Mouse (Mus musculus): Measurements from ENCODE around the gene Atf4. TPM values are rescaled to one million over a fixed set of nuclear protein-coding genes. Genes with fewer than 3 reads are reported as not detected.
A peak's percentile ranks its signal among the peaks of the same experiment; 100 is the strongest.

The Atf4 gene
- total RNA-seq, 2 experiments from 2014 or later, result 83.7 to 91.1 TPM

GRCm38 (mm10) chr15:80235535-80235934 is 19.4 kb upstream of the Atf4 start, which contains the start of gene AC140267.1:
TSS of gene AC140267.1 (plus strand) at chr15:80235835.
- intact Hi-C loops (cut with DNase I), result loop anchor here (2.0 kb wide), 1 partner anchor 19 kb away; the partner anchor contains the start of gene Atf4
- no peak for DNase-seq

GRCm38 (mm10) chr15:80248135-80248534 is 6.8 kb upstream of the Atf4 start:
- intact Hi-C loops (cut with DNase I), result no loop called here
- no peak for DNase-seq

- DNase-seq, result no peak
Observed at GRCm38 (mm10) chr15:80248596-80248995, 6.4 kb upstream of the Atf4 start.

GRCm38 (mm10) chr15:80249672-80250071 is 5.3 kb upstream of the Atf4 start:
- DNase-seq, result no peak
- intact Hi-C loops (cut with DNase I), result no loop called here

More at GRCm38 (mm10) chr15:80248596-80248995, 6.4 kb upstream of the Atf4 start:
- intact Hi-C loops (cut with DNase I), result no loop called here

- DNase-seq, result peak in 1 of 2 experiments; percentile 9
- intact Hi-C loops (cut with DNase I), result no loop called here
Observed at GRCm38 (mm10) chr15:80250586-80250985, 4.4 kb upstream of the Atf4 start.

GRCm38 (mm10) chr15:80253530-80253929 is 1.5 kb upstream of the Atf4 start:
- DNase-seq, result peak in 1 of 2 experiments; percentile 7
- intact Hi-C loops (cut with DNase I), result no loop called here

- intact Hi-C loops (cut with DNase I), result loop anchor here (2.0 kb wide), 1 partner anchor 19 kb away; the partner anchor contains the start of genes AC140267.1 and Mief1
- DNase-seq, result peak; percentile 35 to 49
Observed at GRCm38 (mm10) chr15:80254207-80254606, 777 bp upstream of the Atf4 start.

GRCm38 (mm10) chr15:80255646-80256121 is 700 bp downstream of the Atf4 start:
- intact Hi-C loops (cut with DNase I), result loop anchor here (2.0 kb wide), 1 partner anchor 21 kb away; the partner anchor contains the start of genes AC140267.1 and Mief1
- DNase-seq, result peak; percentile 86 to 87

GRCm38 (mm10) chr15:80256242-80256641 is 1.3 kb downstream of the Atf4 start:
- no peak for DNase-seq
- intact Hi-C loops (cut with DNase I), result no loop called here

GRCm38 (mm10) chr15:80256656-80257601 is 1.9 kb downstream of the Atf4 start:
- DNase-seq, result no peak
- intact Hi-C loops (cut with DNase I), result no loop called here

GRCm38 (mm10) chr15:80257602-80258239 is 2.7 kb downstream of the Atf4 start:
- intact Hi-C loops (cut with DNase I), result no loop called here
- DNase-seq, result peak in 1 of 2 experiments; percentile 29

GRCm38 (mm10) chr15:80258240-80259170 is 3.5 kb downstream of the Atf4 start:
- peak; percentile 26 to 28 for DNase-seq

GRCm38 (mm10) chr15:80259406-80260045 is 4.5 kb downstream of the Atf4 start:
- DNase-seq, result no peak
- intact Hi-C loops (cut with DNase I), result loop anchor here (2.0 to 10.0 kb wide), 3 partner anchors 33 to 935 kb away; partner anchors contain the start of gene Mrtfa

More at GRCm38 (mm10) chr15:80258240-80259170, 3.5 kb downstream of the Atf4 start:
- intact Hi-C loops (cut with DNase I), result no loop called here

- intact Hi-C loops (cut with DNase I), result loop anchor here (2.0 to 10.0 kb wide), 3 partner anchors 34 to 934 kb away; partner anchors contain the start of gene Mrtfa
- peak; percentile 86 to 92 for DNase-seq
Observed at GRCm38 (mm10) chr15:80260677-80261076, 5.7 kb downstream of the Atf4 start.

- intact Hi-C loops (cut with DNase I), result loop anchor here (2.0 to 10.0 kb wide), 3 partner anchors 34 to 934 kb away; partner anchors contain the start of gene Mrtfa
Observed at GRCm38 (mm10) chr15:80261100-80261499, 6.1 kb downstream of the Atf4 start.

GRCm38 (mm10) chr15:80263610-80264575 is 8.9 kb downstream of the Atf4 start, which contains the start of gene Rps19bp1:
TSS of gene Rps19bp1 (minus strand) at chr15:80264315.
- intact Hi-C loops (cut with DNase I), result loop anchor here (5.0 to 10.0 kb wide), 2 partner anchors 533 to 931 kb away; partner anchors contain the start of gene Mrtfa
- DNase-seq, result peak; percentile 89 to 91

More at GRCm38 (mm10) chr15:80261100-80261499, 6.1 kb downstream of the Atf4 start:
- no peak for DNase-seq

GRCm38 (mm10) chr15:80266281-80266680 is 11.3 kb downstream of the Atf4 start:
- peak; percentile 72 to 83 for DNase-seq
- intact Hi-C loops (cut with DNase I), result loop anchor here (1.0 to 10.0 kb wide), 3 partner anchors 429 to 929 kb away; partner anchors contain the start of gene Mrtfa

Measured in heart, postnatal 14 days (tissue).